Mouse (Mus musculus): Measurements from ENCODE around the gene Vrk3.
A peak's percentile ranks its signal among the peaks of the same experiment; 100 is the strongest.

The Vrk3 gene

GRCm38 (mm10) chr7:44760366-44760765, 12.2 kb downstream of the Vrk3 start:
- no peak for DNase-seq (ENCODE audit: low spot score)

- DNase-seq (ENCODE audit: low spot score) = no peak
These were observed 19.9 kb downstream of the Vrk3 start for GRCm38 (mm10) chr7:44768129-44768528.

- peak; percentile 89 for DNase-seq (ENCODE audit: low spot score)
These were observed 21.9 kb downstream of the Vrk3 start for GRCm38 (mm10) chr7:44770046-44770578.

- DNase-seq (ENCODE audit: low spot score) = no peak
These were observed 24.5 kb downstream of the Vrk3 start for GRCm38 (mm10) chr7:44772591-44773204.

GRCm38 (mm10) chr7:44776849-44777498, 28.8 kb downstream of the Vrk3 start:
- DNase-seq (ENCODE audit: low spot score) = peak; percentile 37

GRCm38 (mm10) chr7:44780101-44780500, 31.9 kb downstream of the Vrk3 start:
- DNase-seq (ENCODE audit: low spot score) = peak; percentile 7

GRCm38 (mm10) chr7:44789531-44789930, 41.3 kb downstream of the Vrk3 start:
- DNase-seq (ENCODE audit: low spot score) = peak; percentile 33

- DNase-seq (ENCODE audit: low spot score) = peak; percentile 41
These were observed 41.9 kb downstream of the Vrk3 start for GRCm38 (mm10) chr7:44790066-44790465.

GRCm38 (mm10) chr7:44792781-44793180, 44.6 kb downstream of the Vrk3 start:
- DNase-seq (ENCODE audit: low spot score) = no peak

- no peak for DNase-seq (ENCODE audit: low spot score)
These were observed 60.7 kb downstream of the Vrk3 start for GRCm38 (mm10) chr7:44808927-44809326.

- peak; percentile 28 for DNase-seq (ENCODE audit: low spot score)
These were observed 61.3 kb downstream of the Vrk3 start for GRCm38 (mm10) chr7:44809466-44809865.

GRCm38 (mm10) chr7:44810365-44810764, 62.2 kb downstream of the Vrk3 start:
- DNase-seq (ENCODE audit: low spot score) = peak; percentile 30

GRCm38 (mm10) chr7:44810819-44811557, 62.8 kb downstream of the Vrk3 start:
- DNase-seq (ENCODE audit: low spot score) = peak; percentile 32

GRCm38 (mm10) chr7:44812651-44813325, 64.6 kb downstream of the Vrk3 start:
- DNase-seq (ENCODE audit: low spot score) = peak; percentile 42

GRCm38 (mm10) chr7:44813985-44814384, 65.8 kb downstream of the Vrk3 start:
- DNase-seq (ENCODE audit: low spot score) = peak; percentile 32

- peak; percentile 38 for DNase-seq (ENCODE audit: low spot score)
These were observed 66.2 kb downstream of the Vrk3 start for GRCm38 (mm10) chr7:44814423-44814822.

- DNase-seq (ENCODE audit: low spot score) = peak; percentile 57
These were observed 66.8 kb downstream of the Vrk3 start for GRCm38 (mm10) chr7:44814952-44815553.

GRCm38 (mm10) chr7:44815721-44816469, 67.7 kb downstream of the Vrk3 start, which contains the start of the genes Nup62 and Il4i1:
Gene Nup62, plus strand, starts transcription at chr7:44816088.
Gene Il4i1, plus strand, starts transcription at chr7:44816387.
- DNase-seq (ENCODE audit: low spot score) = peak; percentile 100

- DNase-seq (ENCODE audit: low spot score) = peak; percentile 86
These were observed 68.3 kb downstream of the Vrk3 start, which contains the start of gene Atf5 for GRCm38 (mm10) chr7:44816470-44817021. Gene Atf5, minus strand, starts transcription at chr7:44816658.

- DNase-seq (ENCODE audit: low spot score) = peak; percentile 26
These were observed 69.2 kb downstream of the Vrk3 start for GRCm38 (mm10) chr7:44817441-44817840.

Data from testis, postnatal 10 days (tissue).